Comparison of ENCODE assay signal across 8 mouse cellular contexts in the genomic region with DNA sequence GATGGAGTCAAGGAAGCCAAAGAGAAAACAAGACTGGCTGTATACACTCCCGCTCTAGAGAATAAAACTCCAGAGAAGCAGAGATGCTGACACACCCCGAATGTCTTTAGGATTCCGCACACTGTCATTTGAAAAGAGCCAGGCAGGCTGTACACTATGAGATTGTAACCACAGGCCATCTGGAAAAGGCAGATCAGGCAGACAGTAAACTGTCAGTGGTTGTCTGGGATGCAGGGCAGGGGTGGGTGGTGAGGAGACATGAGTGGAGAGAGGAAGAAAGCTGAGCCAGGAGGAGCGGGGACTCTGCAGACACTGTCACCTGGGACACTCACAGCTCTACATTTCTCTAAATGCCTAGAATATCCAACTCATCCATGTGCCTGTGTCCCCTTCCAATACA. TPM values are rescaled to one million over a fixed set of nuclear protein-coding genes. Genes with fewer than 3 reads are reported as not detected.
DNase-seq lines count a peak whose midpoint lies in the region; ATAC-seq and TF ChIP-seq lines count a peak whose summit lies in the region.

No protein-coding gene starts in this region.

- 49% methylated on average over 4 of the region's 4 CpGs for WGBS in heart, embryonic 13.5 days
- WGBS in heart, postnatal 0 days: 63% methylated on average over 4 of the region's 4 CpGs
- 28% methylated on average over 4 of the region's 4 CpGs for WGBS in stomach, embryonic 14.5 days
- WGBS in hindbrain, embryonic 13.5 days: 73% methylated on average over 4 of the region's 4 CpGs

- no peaks in the 10 kb centered on the region for H3K9me3 ChIP-seq in heart, embryonic 13.5 days
- H3K9me3 ChIP-seq in heart, postnatal 0 days (replicated peaks; ENCODE audit: control insufficient read depth, low read length): no peaks in the 10 kb centered on the region
- H3K9me3 ChIP-seq in stomach, embryonic 14.5 days (ENCODE audit: control insufficient read depth, low read depth, low read length): no peaks in the 10 kb centered on the region
- H3K9me3 ChIP-seq in hindbrain, embryonic 13.5 days: no peaks in the 10 kb centered on the region

- no peak for TF ChIP-seq CTCF in heart, postnatal 0 days (IDR thresholded peaks at IDR 0.05; ENCODE audit: low read depth)

- no peak overlapping the region for H3K4me3 ChIP-seq in heart, embryonic 13.5 days
- H3K4me3 ChIP-seq in heart, postnatal 0 days (ENCODE audit: low read depth, low read length): no peak overlapping the region
- no peak overlapping the region for H3K4me3 ChIP-seq in stomach, embryonic 14.5 days (ENCODE audit: low read depth, low read length)
- H3K4me3 ChIP-seq in hindbrain, embryonic 13.5 days: no peak overlapping the region

- no peak overlapping the region for H3K4me2 ChIP-seq in heart, embryonic 13.5 days
- no peak overlapping the region for H3K4me2 ChIP-seq in heart, postnatal 0 days (ENCODE audit: low read depth, low read length)
- H3K4me2 ChIP-seq in stomach, embryonic 14.5 days (replicated peaks; ENCODE audit: low read depth, low read length): no peak overlapping the region
- H3K4me2 ChIP-seq in hindbrain, embryonic 13.5 days: no peak overlapping the region

- no peak for TF ChIP-seq EP300 in heart, postnatal 0 days (IDR thresholded peaks at IDR 0.05; ENCODE audit: low read depth)

- no peaks in the 10 kb centered on the region for H3K27me3 ChIP-seq in heart, embryonic 13.5 days (replicated peaks)
- no peaks in the 10 kb centered on the region for H3K27me3 ChIP-seq in heart, postnatal 0 days (ENCODE audit: control insufficient read depth, insufficient read depth, low read length)
- H3K27me3 ChIP-seq in stomach, embryonic 14.5 days (ENCODE audit: control insufficient read depth, insufficient read depth, low read length): no peaks in the 10 kb centered on the region
- H3K27me3 ChIP-seq in hindbrain, embryonic 13.5 days: no peaks in the 10 kb centered on the region

- no peak for DNase-seq in heart, postnatal 4 days
- peak; percentile 7 for DNase-seq in ovary, postnatal 36 days (ENCODE audit: low spot score)
- DNase-seq in ovary, postnatal 14 days (ENCODE audit: low spot score): no peak
- DNase-seq in heart, postnatal 0 days (ENCODE audit: low spot score): no peak
- no peak for DNase-seq in cerebellum, adult 11-12 months

- no peak for ATAC-seq in heart, embryonic 13.5 days (ENCODE audit: extremely low read depth, insufficient number of reproducible peaks, low FRiP score, low TSS enrichment)
- ATAC-seq in heart, postnatal 0 days (ENCODE audit: insufficient read depth, low read depth): no peak
- ATAC-seq in stomach, embryonic 14.5 days (ENCODE audit: insufficient number of reproducible peaks, insufficient read depth, low FRiP score, low read depth): 0 out of 2 replicates have a peak, but pooled peaks have one; percentile 1
- no peak for ATAC-seq in hindbrain, embryonic 13.5 days (ENCODE audit: low FRiP score)

- H3K27ac ChIP-seq in heart, embryonic 13.5 days (replicated peaks): peak overlapping the region; percentile 89
- H3K27ac ChIP-seq in heart, postnatal 0 days (ENCODE audit: low read depth): peak overlapping the region; percentile 16; the same call in 1 of the 2 replicates
- H3K27ac ChIP-seq in stomach, embryonic 14.5 days (ENCODE audit: low read length): peak overlapping the region; percentile 83
- H3K27ac ChIP-seq in hindbrain, embryonic 13.5 days: no peak overlapping the region

- peaks cover 63% of the 10 kb centered on the region for H3K4me1 ChIP-seq in heart, embryonic 13.5 days
- peaks cover 16% of the 10 kb centered on the region for H3K4me1 ChIP-seq in heart, postnatal 0 days (ENCODE audit: control insufficient read depth, insufficient read depth)
- H3K4me1 ChIP-seq in stomach, embryonic 14.5 days (ENCODE audit: control insufficient read depth, insufficient read depth, low read length): peaks cover 46% of the 10 kb centered on the region
- H3K4me1 ChIP-seq in hindbrain, embryonic 13.5 days (replicated peaks): peaks cover 16% of the 10 kb centered on the region

- peak overlapping the region; percentile 45; the same call in 1 of the 2 replicates for H3K9ac ChIP-seq in heart, embryonic 13.5 days
- H3K9ac ChIP-seq in heart, postnatal 0 days (replicated peaks; ENCODE audit: low read depth, low read length): no peak overlapping the region
- no peak overlapping the region for H3K9ac ChIP-seq in stomach, embryonic 14.5 days (replicated peaks; ENCODE audit: low read depth, low read length)
- no peak overlapping the region for H3K9ac ChIP-seq in hindbrain, embryonic 13.5 days

- no peaks in the 10 kb centered on the region for H3K36me3 ChIP-seq in heart, embryonic 13.5 days
- H3K36me3 ChIP-seq in heart, postnatal 0 days (replicated peaks; ENCODE audit: control insufficient read depth, insufficient read depth, low read length): no peaks in the 10 kb centered on the region
- no peaks in the 10 kb centered on the region for H3K36me3 ChIP-seq in stomach, embryonic 14.5 days (ENCODE audit: control insufficient read depth, insufficient read depth, low read length)
- no peaks in the 10 kb centered on the region for H3K36me3 ChIP-seq in hindbrain, embryonic 13.5 days

RNA-seq across cellular contexts. Expression of a gene that starts 36.3 kb away (rescaled TPM):
- 17.2 and 17.6 TPM in 2 replicates for polyA plus RNA-seq in heart, embryonic 13.5 days (2015; fragmentation: Nextera tagmentation; extraction: Ambion mirVana)
- 10 to 100 TPM; 74.3 to 79.7 TPM for total RNA-seq in heart, postnatal 4 days (2021)
- 31.9 and 47.6 TPM in 2 replicates for total RNA-seq in heart, postnatal 0 days (2014; rRNA removed; ENCODE audit: low replicate concordance)
- polyA plus RNA-seq in heart, postnatal 0 days (2015; fragmentation: Nextera tagmentation; extraction: Ambion mirVana): 7.7 and 10.9 TPM in 2 replicates
- 19.7 and 20.8 TPM in 2 replicates for polyA plus RNA-seq in stomach, embryonic 14.5 days (2014; fragmentation: Nextera tagmentation; extraction: Ambion mirVana)
- 20.1 and 23.4 TPM in 2 replicates for polyA plus RNA-seq in hindbrain, embryonic 13.5 days (2015; fragmentation: Nextera tagmentation; extraction: Ambion mirVana)
